Mouse (Mus musculus) bone marrow macrophage, adult 2 months (primary cell): ENCODE data around the gene Rab3c. TPM values are rescaled to one million over a fixed set of nuclear protein-coding genes. Genes with fewer than 3 reads are reported as not detected.
A peak's percentile ranks its signal among the peaks of the same experiment; 100 is the strongest.

Source experiments
- H3K27ac ChIP-seq: 2 replicates; pipeline ENCODE4 v1.5.1; 2012; ENCODE audit warnings: low read depth, low read length; ENCODE audit not compliant: insufficient read depth
- H3K4me1 ChIP-seq: 2 replicates; pipeline ENCODE4 v1.6.1; 2012; ENCODE audit warnings: low read length; ENCODE audit not compliant: control insufficient read depth, insufficient read depth
- H3K4me3 ChIP-seq: 2 replicates; pipeline ENCODE4 v1.5.1; 2012; ENCODE audit warnings: mild to moderate bottlenecking, low read length, moderate library complexity; ENCODE audit not compliant: insufficient read depth
- CTCF ChIP-seq: IDR thresholded peaks from 2 replicates; pipeline ENCODE4 v1.5.1; 2012; ENCODE audit warnings: low read depth, mild to moderate bottlenecking, low read length, moderate library complexity
- POLR2A ChIP-seq: IDR thresholded peaks from 2 replicates; pipeline ENCODE4 v1.6.1; 2012; ENCODE audit warnings: mild to moderate bottlenecking, low read depth, low read length, borderline replicate concordance
- polyA plus RNA-seq: library from polyadenylated mRNA; stranded (reverse); fragments of >200 nt; gene quantifications from 2 replicates; pipeline ENCODE4 v1.2.4, GENCODE M21; 2012; ENCODE audit not compliant: missing spikeins, insufficient read depth, insufficient read length

The Rab3c gene
- polyA plus RNA-seq: not detected in 2 replicates

DNA sequence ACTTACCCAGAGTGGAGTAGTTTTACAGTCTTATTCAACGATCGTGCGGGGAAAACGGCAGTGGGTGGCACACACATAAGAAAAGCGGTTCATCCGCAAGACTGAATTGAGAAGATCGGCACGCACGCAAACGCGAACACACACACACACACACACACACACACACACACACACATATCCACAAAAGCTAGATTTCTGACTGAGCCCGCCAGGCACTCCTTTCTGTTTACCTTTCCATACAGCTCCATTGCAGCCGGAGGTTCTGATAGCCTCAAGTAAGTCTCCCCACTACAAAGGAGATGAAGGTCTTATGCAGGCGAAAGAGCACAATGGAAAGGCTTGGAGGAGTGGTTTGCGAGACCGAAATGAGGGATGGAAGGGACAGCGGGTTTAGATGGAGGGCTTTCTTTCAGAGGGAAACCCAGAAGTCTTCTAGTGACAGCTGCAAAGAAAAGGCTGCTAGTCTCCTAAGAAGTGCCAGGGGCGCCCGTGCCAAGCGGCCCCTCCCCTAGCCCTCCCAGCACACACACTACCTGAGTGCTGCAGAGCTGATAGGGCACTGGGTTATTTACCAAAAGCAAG lies at the start of gene Rab3c:
Rab3c (minus strand) TSS at position 434 of the 582 bp plus-strand sequence.
- peak within 1 kb of the TSS; percentile 26; the same call in 1 of the 2 replicates for H3K4me3 ChIP-seq

DNA sequence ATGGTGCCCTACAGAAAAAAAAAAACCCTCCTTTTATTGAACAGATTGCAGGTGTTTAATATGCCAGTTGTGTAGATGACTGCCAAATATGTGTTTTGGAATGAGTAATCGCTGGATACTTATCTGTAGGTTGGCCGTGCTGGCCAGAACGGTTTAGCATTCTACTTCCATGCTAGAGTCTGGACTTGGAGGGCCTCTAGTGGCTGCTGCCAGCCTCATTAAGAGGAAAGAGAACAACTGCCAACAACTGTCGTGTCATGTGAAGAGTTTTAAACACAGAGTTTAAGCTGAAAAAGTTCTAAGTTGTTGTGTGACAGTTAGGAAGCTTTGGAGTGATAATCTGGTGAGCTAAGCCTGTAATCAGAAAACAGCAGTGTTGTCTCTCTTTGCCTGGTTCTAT lies 38.0 kb upstream of the Rab3c start:
- H3K4me1 ChIP-seq: no peaks in the 10 kb centered on the region
- no peak overlapping the region for H3K4me3 ChIP-seq
- TF ChIP-seq CTCF: no peak
- TF ChIP-seq POLR2A: no peak
- no peak overlapping the region for H3K27ac ChIP-seq

More for the DNA sequence above, at the start of gene Rab3c:
- H3K27ac ChIP-seq: no peak within 1 kb of the TSS
- H3K4me1 ChIP-seq: no peaks in the 10 kb centered on the region
- TF ChIP-seq CTCF (no peak), POLR2A (no peak)

DNA sequence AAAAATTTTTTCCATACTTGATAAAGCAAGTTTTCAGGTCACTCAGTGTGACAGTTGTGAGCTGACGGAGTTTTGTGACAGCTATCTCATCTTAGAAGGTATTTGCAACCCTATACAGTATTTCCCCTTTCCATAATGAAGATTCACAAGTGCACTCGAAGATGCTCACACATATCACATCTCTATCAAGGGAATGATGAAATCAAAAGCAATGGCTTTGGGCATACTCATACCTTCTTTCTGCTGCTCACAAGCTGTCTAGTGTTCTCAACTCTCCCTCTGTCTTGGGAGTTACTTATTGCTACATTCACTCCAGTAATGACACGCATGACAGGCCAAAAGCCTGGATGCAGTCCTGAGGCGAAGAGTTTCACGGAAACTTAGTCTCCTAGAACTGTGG lies 26.4 kb upstream of the Rab3c start:
- H3K27ac ChIP-seq: no peak overlapping the region
- no peak for TF ChIP-seq CTCF
- TF ChIP-seq POLR2A: no peak
- no peak overlapping the region for H3K4me3 ChIP-seq
- H3K4me1 ChIP-seq: no peaks in the 10 kb centered on the region

DNA sequence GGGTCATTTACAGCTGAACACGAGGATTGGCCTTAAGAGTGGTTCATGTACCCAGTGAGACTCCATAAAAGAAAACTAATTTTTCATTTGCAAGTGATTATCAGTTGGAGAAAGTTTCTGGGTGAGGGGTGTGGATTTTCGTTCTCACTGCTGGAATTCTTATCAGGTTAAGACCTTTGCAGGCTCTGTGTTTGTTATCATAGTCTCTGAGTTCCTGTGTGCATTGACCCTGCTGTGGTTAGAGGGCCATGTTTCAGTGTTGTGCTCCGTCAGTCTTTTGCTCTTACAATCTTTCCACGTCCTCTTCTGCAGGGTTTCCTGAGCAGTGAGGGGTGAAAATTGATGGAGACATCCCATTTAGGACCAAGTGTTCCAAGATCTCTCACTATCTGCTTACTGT lies 16.3 kb upstream of the Rab3c start:
- no peak for TF ChIP-seq CTCF
- no peak for TF ChIP-seq POLR2A
- H3K27ac ChIP-seq: no peak overlapping the region
- no peaks in the 10 kb centered on the region for H3K4me1 ChIP-seq
- no peak overlapping the region for H3K4me3 ChIP-seq

DNA sequence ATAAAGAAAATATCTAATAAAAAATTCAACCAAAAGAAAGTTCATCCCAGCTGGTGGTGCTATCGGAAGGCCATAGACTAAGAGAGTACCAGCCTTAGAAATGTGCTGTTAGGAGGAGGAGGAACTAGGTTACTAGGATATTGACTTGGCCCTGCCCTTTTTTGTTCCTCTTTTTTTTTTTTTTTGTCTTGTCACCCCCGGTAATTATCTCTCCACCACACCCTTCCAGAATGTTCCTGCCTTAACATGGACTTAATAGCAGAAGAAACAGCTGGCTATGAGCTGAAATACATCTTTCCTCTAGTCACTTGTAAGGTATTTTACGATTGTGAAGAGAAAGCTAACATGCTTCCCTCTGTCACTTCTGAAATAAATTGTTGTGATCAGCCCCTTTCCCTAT lies 7.7 kb upstream of the Rab3c start:
- Histone ChIP-seq H3K4me3 (no peak overlapping the region), H3K27ac (no peak overlapping the region), H3K4me1 (no peaks in the 10 kb centered on the region)
- TF ChIP-seq CTCF: no peak
- no peak for TF ChIP-seq POLR2A

DNA sequence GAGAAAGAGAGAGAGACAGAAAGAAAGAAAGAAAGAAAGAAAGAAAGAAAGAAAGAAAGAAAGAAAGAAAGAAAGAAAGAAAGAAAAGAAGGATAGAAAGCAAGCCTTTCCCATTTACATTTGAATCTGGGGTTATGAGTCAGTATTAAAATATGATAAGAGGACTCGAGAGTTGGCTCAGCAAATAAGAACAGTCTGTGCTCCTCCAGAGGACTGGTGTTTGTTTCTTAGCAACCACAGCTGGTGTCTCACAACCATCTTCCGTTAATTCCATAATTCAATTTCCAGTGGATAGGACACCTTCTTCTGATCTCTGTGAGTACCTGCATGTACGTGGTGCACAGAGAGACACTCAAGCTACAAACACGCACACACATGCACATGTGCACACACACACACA lies 3.0 kb upstream of the Rab3c start:
- no peak overlapping the region for H3K4me3 ChIP-seq
- TF ChIP-seq POLR2A (no peak), CTCF (no peak)
- no peak overlapping the region for H3K27ac ChIP-seq
- H3K4me1 ChIP-seq: no peaks in the 10 kb centered on the region

DNA sequence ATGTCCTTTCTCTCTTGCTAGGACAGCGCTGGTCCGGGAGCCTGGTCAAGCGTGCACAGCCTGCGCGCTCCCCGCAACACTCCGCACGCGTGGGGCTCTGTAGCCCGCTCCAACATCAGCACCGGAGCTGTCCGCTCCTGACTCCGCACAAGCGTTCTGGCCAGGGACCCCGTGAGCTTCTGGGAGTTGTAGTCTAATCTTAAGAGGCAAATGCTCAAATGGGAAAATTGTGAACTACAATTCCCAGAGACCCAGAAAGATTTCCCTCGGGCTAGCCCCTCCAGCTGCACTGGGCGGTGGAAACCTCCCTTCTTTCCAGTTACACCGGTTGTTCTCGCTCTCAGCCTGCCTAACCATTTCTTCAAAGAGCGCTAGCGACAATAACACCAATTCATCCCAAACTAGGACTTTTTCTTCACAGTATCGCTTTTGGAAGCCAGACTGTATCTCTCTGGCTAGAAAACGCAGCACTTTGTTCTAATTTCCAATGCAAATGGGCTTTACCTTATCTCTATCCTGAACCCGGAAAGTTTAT lies 701 bp downstream of the Rab3c start:
- Histone ChIP-seq H3K4me3 (peak overlapping the region; percentile 26; the same call in 1 of the 2 replicates), H3K4me1 (no peaks in the 10 kb centered on the region), H3K27ac (no peak overlapping the region)
- TF ChIP-seq CTCF (no peak), POLR2A (no peak)

DNA sequence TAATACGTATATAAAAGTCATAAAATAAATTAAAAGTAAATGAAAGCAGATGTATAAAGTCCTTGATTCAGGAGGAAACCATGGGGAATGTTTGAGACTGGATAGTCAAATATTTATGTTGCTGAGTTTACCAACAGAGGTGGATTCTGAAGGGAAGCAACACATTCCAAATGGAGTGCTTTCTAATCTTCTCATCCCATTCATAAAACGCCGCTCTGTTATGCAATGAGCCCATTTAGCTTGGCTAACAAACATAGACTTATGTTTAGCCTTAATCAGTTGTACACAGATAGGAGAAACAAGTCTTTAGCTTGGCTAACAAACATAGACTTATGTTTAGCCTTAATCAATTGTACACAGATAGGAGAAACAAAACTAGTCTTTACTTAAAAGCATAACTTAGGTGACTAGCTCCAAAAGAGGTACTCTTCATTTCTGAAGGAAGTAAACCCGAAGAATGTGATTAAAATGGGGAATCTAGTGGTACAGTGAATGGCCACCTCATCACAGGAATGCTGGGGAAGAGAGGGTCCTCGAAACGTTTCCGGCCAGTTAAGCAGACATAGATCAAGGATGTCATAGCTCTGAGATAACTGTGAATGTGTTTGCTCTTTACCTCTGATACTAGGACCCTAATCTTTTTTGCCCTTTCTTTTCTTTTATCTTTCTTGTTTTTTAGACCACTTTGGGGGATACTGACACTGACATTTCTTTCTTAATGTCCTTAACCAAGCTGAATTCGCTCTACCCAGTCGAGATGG lies 1.6 kb downstream of the Rab3c start:
- H3K4me3 ChIP-seq: no peak overlapping the region
- H3K4me1 ChIP-seq: no peaks in the 10 kb centered on the region
- TF ChIP-seq POLR2A: no peak
- TF ChIP-seq CTCF: no peak
- no peak overlapping the region for H3K27ac ChIP-seq

DNA sequence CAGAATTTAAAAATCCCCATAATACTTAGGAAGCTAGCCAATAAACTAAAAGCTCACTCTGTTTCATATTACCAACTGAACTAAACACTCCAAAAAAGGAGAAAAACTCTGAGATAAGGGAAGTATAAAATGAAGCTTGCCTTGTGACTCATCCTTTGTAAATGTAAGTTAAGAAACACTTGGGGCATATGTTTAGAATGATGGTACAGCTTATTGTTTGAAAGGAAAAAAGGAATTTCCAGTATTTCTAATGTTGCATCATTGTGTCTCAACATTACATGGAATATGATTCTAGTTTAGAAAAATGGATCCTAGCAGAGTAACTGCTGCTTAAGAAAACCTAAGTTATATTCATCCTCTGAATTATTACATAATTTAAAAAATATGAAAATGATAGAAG lies 3.1 kb downstream of the Rab3c start:
- no peak overlapping the region for H3K4me3 ChIP-seq
- H3K27ac ChIP-seq: no peak overlapping the region
- no peaks in the 10 kb centered on the region for H3K4me1 ChIP-seq
- no peak for TF ChIP-seq POLR2A
- no peak for TF ChIP-seq CTCF

DNA sequence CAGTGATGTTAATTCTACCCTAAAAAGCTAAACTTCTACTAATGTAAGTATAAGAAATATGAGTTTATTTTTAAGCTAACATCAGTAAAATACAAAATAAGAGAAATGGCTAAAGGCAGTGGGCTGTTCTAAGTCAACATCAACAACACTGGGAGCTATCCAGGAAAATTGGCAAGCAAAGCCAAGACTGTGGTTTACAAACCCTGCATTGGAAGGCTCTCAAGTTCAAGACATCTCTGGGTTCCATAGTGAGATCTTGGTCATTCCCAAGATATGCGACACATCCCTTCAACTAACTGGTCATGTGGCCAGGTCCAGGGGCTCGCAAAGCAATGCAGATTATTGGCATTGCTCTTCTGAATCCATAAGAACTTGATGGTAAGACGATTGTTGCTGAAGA lies 5.3 kb downstream of the Rab3c start:
- Histone ChIP-seq H3K27ac (no peak overlapping the region), H3K4me1 (no peaks in the 10 kb centered on the region), H3K4me3 (no peak overlapping the region)
- no peak for TF ChIP-seq CTCF
- TF ChIP-seq POLR2A: no peak
